Mouse (Mus musculus) small intestine, adult 2 months (tissue): ENCODE data around the gene Msantd2. TPM values are rescaled to one million over a fixed set of nuclear protein-coding genes. Genes with fewer than 3 reads are reported as not detected.
A peak's percentile ranks its signal among the peaks of the same experiment; 100 is the strongest.

Experiments
- H3K27ac ChIP-seq: fragments of 200-500 bp; 2 replicates; pipeline ENCODE4 v1.5.1; 2012; ENCODE audit warnings: low read depth, low read length, control low read depth, inconsistent platforms; ENCODE audit not compliant: insufficient read depth
- H3K27me3 ChIP-seq: fragments of 200-500 bp; 2 replicates; pipeline ENCODE4 v1.6.1; 2012; ENCODE audit warnings: mild to moderate bottlenecking, moderate library complexity, low read length, inconsistent platforms; ENCODE audit not compliant: control insufficient read depth, insufficient read depth
- H3K36me3 ChIP-seq: fragments of 200-500 bp; 2 replicates; pipeline ENCODE4 v1.6.1; 2012; ENCODE audit warnings: mild to moderate bottlenecking, low read length, control low read depth, inconsistent platforms; ENCODE audit not compliant: control insufficient read depth, insufficient read depth
- H3K4me1 ChIP-seq: fragments of 200-500 bp; 2 replicates; pipeline ENCODE4 v1.6.1; 2012; ENCODE audit warnings: low read length, inconsistent platforms, mixed read lengths; ENCODE audit not compliant: control insufficient read depth, insufficient read depth, insufficient read length
- H3K4me3 ChIP-seq: fragments of 200-500 bp; 2 replicates; pipeline ENCODE4 v1.5.1; 2012; ENCODE audit warnings: low read depth, mild to moderate bottlenecking, control low read depth, inconsistent platforms, low read length, moderate library complexity
- CTCF ChIP-seq: fragments of 200-500 bp; IDR thresholded peaks from 2 replicates; pipeline ENCODE4 v1.5.1; 2012; ENCODE audit warnings: low read depth, mild to moderate bottlenecking, control low read depth, inconsistent platforms, low read length, moderate library complexity, mixed read lengths; ENCODE audit not compliant: insufficient replicate concordance, insufficient read length; ENCODE audit errors: extremely low read depth
- POLR2A ChIP-seq: fragments of 200-500 bp; IDR thresholded peaks from 2 replicates; pipeline ENCODE4 v1.6.1; 2012; ENCODE audit warnings: low read depth, mild to moderate bottlenecking, control low read depth, inconsistent platforms, low read length, moderate library complexity
- WGBS: fragments of 180-500 bp; shearing (Covaris S2); methylation state at CpG from one replicate; pipeline ENCODE4 v1.1.7; 2018; 5-methylcytosine and 5-hydroxymethylcytosine counted together
- polyA plus RNA-seq: library from polyadenylated mRNA; depleted of rRNA; stranded (reverse); fragments of >200 nt; gene quantifications from 2 replicates; pipeline ENCODE4 v1.2.3, GENCODE M21; 2012

The Msantd2 gene
- polyA plus RNA-seq, 1 experiment: 16.2 TPM

DNA sequence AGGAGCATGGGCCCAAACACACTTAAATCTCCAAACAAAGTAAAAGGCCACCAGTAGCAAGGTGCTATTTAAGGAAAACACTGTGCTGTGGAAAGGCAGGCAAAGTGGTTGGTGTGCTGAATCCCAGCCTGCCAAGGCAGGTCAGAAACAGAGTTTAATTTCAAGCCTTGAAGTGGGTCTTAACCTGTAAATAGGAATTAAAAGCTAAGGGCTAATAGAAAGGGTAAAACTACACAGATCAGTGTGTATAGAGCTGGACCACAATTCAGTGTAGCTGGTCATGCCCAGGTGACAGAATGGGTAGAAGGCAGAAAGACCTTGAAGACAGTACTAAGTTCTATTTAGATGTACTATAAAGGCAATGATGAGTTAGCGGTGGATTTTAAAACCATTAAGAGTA, 32.0 kb upstream of the Msantd2 start:
- Histone ChIP-seq H3K27me3 (peaks cover 70% of the 10 kb centered on the region), H3K36me3 (no peaks in the 10 kb centered on the region), H3K4me1 (peaks cover 7% of the 10 kb centered on the region), H3K27ac (no peak overlapping the region), H3K4me3 (no peak overlapping the region)
- 89% methylated on average over 1 of the region's 1 CpGs for WGBS
- TF ChIP-seq POLR2A (no peak), CTCF (no peak)

DNA sequence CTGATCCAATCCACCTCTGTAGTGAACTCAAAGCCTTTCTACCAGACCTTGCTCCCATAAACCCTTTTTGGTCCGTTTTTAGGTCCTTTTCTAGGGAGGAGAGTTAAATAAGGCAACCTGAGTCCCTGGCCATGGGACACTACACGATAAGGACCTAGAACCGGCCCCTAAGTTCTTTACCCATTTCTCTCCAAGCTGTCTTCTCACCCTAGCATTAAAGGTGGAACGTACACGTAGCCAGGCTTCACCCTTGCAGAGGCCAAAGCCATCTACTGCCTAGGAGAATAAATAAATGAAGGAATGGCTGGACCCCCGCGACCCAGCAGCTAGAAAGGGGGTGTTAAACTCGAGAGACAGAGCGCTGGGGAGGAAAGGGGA, 29.5 kb upstream of the Msantd2 start:
- H3K36me3 ChIP-seq: no peaks in the 10 kb centered on the region
- no peak overlapping the region for H3K4me3 ChIP-seq
- H3K27me3 ChIP-seq: peaks cover 64% of the 10 kb centered on the region
- H3K4me1 ChIP-seq: peaks cover 7% of the 10 kb centered on the region
- 6% methylated on average over 9 of the region's 9 CpGs for WGBS
- no peak overlapping the region for H3K27ac ChIP-seq
- TF ChIP-seq CTCF: no peak
- no peak for TF ChIP-seq POLR2A

DNA sequence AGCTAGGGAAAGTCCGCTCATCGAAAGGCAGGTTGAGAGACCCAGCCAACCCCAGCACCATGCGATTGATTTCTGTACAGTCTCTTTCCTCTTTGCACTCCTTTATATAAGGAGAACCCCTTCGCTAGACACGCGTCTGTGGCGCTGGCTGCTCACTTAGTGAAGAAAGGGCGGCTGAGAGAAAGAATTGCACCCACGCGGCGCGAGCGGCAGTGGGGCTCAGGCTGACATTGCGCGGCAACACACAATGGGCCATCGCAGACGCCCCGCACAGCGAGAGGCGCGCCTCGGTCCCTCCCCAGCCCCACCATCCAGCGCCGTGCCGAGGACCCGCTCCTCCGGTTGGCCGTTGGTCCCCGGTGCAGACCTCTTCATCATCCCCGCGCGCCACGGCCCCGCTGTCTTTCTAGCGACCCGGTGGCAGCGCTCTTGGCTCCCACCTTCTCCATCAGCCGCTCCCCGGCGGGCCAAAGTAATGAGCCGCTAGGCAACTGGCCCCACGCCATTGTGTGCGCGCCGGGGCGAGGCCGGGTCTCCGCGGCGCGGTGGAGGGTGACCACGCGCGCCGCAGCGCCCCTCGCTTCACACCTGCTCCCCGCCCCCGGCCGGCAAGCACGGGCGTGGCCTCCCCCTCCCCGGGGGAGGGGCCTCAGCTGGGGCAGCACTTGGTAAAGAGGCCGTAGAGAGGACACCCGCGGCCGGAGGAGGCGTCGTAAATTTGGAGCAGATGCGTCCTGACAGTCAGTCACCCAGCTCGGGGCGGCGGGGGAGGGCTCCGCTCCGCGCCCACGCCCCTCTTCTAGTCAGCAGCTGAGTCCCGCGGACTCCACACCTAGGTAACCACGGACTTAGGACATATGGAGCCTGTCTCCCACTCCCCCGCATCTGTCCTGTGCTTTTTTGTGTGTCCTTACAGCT, 28.8 kb upstream of the Msantd2 start:
- peaks cover 7% of the 10 kb centered on the region for H3K4me1 ChIP-seq
- WGBS: 2% methylated on average over 81 of the region's 81 CpGs
- no peak overlapping the region for H3K27ac ChIP-seq
- H3K4me3 ChIP-seq: peak overlapping the region; percentile 39
- TF ChIP-seq CTCF (no peak), POLR2A (no peak)
- H3K36me3 ChIP-seq: no peaks in the 10 kb centered on the region
- peaks cover 60% of the 10 kb centered on the region for H3K27me3 ChIP-seq

DNA sequence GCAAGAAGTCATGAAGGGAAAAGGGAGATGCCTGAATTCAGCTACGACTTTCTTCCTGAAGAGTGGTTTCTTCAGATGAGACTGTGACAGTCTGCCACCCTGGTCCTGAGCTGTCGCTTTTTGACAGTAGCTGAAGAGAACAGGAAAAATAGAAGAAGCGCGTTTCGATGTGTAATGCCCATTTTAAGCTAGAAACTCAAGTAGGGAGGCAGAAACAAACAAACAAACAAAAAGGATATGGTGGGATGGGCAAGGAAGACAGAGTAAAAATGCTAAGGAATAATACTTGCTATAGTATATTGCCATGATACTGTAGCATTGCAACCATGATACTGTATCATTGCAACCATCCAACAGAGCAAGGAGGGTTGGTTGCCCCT, 28.2 kb upstream of the Msantd2 start:
- Histone ChIP-seq H3K4me1 (peaks cover 7% of the 10 kb centered on the region), H3K4me3 (no peak overlapping the region), H3K36me3 (no peaks in the 10 kb centered on the region), H3K27ac (no peak overlapping the region), H3K27me3 (peaks cover 53% of the 10 kb centered on the region)
- TF ChIP-seq POLR2A (no peak), CTCF (no peak)
- 19% methylated on average over 5 of the region's 5 CpGs for WGBS

DNA sequence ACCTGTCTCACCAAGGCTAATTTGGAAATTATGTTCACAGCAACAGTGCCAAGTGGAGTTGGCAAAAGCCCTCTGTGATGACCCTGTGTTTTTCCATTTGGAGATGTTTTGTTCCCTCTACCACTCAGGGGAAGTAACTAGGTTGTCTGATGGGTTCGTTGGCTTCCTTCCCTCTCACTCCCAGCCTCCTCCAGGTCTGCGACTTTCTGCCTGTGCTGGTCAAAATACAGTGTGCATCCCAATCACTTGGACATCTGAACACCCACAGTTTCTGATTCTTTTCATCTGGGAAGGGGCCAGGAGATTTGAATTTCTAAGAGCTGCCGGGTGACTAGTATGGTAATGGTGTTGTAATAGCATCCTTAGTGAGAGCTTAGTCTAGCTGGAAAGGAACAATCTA, 27.5 kb upstream of the Msantd2 start:
- WGBS: 21% methylated on average over 3 of the region's 3 CpGs
- H3K27ac ChIP-seq: no peak overlapping the region
- no peaks in the 10 kb centered on the region for H3K36me3 ChIP-seq
- TF ChIP-seq POLR2A (no peak), CTCF (no peak)
- no peak overlapping the region for H3K4me3 ChIP-seq
- peaks cover 7% of the 10 kb centered on the region for H3K4me1 ChIP-seq
- peaks cover 47% of the 10 kb centered on the region for H3K27me3 ChIP-seq

DNA sequence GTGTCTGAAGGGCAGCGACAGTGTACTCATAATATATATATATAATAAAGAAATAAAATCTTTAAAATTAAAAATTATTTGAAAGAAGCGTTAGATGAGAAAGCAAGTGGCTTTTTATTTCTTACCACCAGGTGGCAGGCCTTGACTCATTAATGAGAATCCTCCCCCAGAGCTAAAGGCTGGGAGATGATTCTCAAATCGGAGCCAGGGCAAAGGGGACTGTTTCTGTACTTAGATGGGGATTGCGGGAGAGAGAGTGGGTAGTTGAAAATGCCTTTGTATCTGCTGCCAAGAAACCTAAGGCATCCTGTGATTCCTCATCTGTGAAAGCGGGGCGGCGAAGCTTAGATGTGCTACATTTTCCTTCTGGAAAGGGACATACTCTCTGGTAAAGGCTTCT, 26.4 kb upstream of the Msantd2 start:
- peaks cover 7% of the 10 kb centered on the region for H3K4me1 ChIP-seq
- no peaks in the 10 kb centered on the region for H3K36me3 ChIP-seq
- 25% methylated on average over 7 of the region's 7 CpGs for WGBS
- no peak overlapping the region for H3K4me3 ChIP-seq
- TF ChIP-seq POLR2A (no peak), CTCF (peak; percentile 24; the same call in 1 of the 2 replicates)
- peaks cover 35% of the 10 kb centered on the region for H3K27me3 ChIP-seq
- no peak overlapping the region for H3K27ac ChIP-seq

DNA sequence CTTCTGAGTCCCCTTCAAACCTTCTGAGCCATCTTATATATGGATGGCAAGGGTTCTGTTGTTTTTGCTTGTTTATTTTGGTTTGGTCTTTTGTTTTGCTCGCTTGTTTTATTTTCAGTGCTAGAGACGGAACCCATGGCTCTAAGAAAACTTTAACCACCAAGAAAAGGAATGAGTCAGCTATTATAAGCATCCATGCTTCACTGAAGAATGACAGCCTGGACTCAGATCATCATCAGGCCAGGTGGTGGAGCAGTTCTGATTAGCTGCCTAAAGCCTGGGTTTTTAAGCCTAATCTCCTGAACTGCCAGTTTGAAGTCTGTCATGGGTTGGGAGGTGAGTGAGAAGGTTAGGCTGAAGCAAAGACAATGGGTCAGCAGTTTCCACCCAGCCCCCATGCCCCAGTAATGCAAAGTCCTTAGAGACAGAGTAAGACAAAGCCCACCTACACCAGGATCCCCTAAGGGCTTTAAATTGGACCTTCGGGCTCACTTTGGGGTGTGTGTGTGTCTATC, 15.5 kb upstream of the Msantd2 start:
- no peak overlapping the region for H3K4me3 ChIP-seq
- 69% methylated on average over 3 of the region's 3 CpGs for WGBS
- H3K27me3 ChIP-seq: no peaks in the 10 kb centered on the region; the same call in 1 of the 2 replicates
- H3K36me3 ChIP-seq: no peaks in the 10 kb centered on the region
- no peak overlapping the region for H3K27ac ChIP-seq
- no peaks in the 10 kb centered on the region for H3K4me1 ChIP-seq
- TF ChIP-seq POLR2A: no peak
- TF ChIP-seq CTCF: no peak

DNA sequence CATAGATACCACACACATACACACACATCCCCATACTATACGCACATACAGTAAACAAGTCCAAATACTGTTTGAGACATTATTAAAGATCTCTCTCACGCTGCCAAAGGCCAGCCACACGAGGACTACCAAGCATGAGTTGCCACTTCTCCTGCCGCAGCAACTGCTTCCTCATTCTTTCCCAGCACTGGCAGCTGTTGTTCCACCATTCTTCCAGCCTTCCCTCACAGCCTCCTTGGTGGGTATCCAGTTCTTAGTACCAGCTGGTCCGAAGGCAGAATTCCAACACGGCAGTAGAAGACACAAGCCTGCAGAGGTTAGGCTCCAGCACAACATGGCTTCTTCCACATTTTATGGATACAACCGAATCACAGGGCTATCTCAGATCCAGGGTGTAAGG, 14.2 kb upstream of the Msantd2 start:
- WGBS: 70% methylated on average over 7 of the region's 7 CpGs
- no peaks in the 10 kb centered on the region; the same call in 1 of the 2 replicates for H3K27me3 ChIP-seq
- TF ChIP-seq CTCF (no peak), POLR2A (no peak)
- H3K27ac ChIP-seq: no peak overlapping the region
- no peaks in the 10 kb centered on the region for H3K36me3 ChIP-seq
- H3K4me1 ChIP-seq: no peaks in the 10 kb centered on the region
- no peak overlapping the region for H3K4me3 ChIP-seq
